Mouse (Mus musculus) CD8-positive naive resting alpha-beta T cell, adult 57 days (primary cell): ENCODE results near the gene Mpdu1. TPM values are rescaled to one million over a fixed set of nuclear protein-coding genes. Genes with fewer than 3 reads are reported as not detected.

Experiments used
- total RNA-seq: library from RNA; stranded (reverse); gene quantifications from one replicate; pipeline ENCODE4 v1.2.4, GENCODE M21; 2023

The Mpdu1 gene
- 60.5 TPM for total RNA-seq

DNA sequence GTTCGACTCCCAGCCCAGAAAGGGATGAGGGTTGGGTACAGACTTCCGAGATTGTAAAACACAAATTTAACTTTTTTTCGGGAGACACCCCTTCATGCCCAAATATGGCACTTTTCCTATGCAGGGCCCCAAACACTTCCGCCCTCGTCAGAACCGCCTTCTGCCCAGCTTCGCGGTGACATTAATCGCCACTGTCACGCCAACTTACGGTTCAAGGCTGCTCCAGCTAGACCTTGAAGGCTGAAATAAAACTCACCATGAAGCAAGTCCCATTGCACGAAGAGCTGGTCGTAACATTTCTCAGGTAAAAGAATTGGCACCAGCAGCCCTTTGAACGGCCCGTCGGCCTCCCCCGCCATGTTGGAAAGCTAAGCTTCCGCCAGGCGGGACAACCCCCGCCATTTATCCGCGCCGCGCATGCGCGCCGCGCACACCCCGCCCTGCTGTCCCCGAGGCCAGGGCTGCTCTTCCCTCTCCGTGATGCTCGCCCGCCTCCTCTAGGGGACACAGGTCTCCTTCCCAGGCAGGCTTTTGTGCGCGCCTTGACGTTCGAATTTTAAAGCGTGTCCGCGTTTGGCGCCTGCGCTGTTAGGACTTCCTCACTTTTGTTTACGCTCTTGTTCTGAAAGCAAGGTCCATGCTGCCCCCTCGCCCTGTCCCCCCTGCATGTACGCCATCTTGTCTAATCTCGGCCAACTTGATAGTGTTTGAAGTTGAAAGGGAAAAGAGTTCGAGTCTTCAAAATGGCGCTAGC lies at the start of gene Mpdu1:
Mpdu1 (minus strand) TSS at position 430 of the 754 bp plus-strand sequence.

DNA sequence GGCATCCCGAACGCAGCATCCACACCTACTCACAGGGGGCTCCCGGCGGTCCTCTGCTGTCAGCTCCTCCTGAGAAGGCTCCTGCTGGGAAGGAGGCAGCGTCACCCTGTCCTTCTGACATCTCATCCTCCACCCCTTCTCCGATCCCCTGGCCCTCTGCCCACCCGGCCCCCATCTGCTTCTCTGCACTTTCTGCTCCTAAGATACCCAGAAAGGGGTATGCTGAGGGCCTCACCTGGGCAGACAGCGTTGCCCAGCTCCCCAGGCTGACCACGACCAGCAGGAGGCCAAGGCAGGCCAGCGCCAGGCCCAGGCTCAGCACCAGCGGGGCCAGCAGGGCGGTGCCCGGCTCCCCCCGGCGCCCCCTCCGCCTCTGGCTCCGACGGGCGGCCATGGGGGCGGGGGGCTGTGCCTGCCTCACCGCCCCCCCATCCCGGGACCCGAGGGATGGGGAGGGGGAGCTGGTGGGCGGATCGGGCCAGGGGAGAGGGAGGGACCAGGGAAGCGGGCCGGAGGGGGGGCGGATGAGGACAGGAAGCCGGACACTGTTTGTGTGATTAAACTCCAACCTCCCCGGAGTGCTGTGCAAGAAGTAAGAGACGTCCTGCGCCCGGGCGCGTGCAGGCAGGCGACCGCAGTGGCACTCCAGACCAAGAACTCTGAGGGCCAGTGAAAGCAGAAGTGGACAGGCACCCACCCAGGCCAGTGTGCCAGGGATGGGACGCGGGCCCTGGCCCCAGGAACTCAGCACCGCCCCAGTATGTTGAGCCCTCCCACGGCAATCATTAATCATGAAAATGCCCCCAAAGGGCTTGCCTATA lies 33.1 kb upstream of the Mpdu1 start, which contains the start of the genes Tnfsf12 and Tnfsfm13:
Tnfsf12 (minus strand) TSS at position 489 of the 821 bp plus-strand sequence.
Tnfsfm13 (minus strand) TSS at position 738 of the 821 bp plus-strand sequence.

DNA sequence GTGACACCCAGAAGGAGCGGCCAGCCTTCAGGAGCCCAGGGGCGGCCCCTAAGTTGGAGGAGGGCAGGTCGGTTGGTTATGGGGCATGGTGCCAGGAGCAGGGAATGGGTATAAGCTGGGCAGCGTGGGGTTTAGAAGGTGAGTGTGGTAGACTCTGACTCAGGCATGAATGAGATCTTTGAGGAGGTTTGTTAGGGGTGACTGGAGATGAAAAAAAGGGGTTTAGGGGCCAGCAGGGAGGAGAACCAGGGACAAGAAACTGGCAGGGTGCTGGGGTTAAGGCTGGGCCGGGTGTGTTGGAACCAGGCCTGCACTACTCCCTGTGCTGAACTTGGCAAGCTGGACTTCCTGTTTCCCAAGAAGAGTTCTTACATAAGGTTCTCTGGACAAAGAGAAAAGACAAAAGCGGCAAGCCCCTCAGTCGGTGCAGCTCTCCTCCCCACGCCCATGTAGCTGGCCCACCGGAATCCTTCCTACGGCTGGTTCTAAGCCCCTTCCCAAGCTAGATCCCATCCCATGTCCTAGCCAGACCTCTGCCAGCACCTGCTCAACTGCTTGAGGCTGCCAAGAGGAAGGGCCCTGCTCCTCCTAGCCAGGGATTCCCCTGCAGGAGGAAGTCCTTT lies 23.2 kb upstream of the Mpdu1 start, which contains the start of gene Tnfsf13:
Tnfsf13 (minus strand) TSS at position 259 of the 623 bp plus-strand sequence.

DNA sequence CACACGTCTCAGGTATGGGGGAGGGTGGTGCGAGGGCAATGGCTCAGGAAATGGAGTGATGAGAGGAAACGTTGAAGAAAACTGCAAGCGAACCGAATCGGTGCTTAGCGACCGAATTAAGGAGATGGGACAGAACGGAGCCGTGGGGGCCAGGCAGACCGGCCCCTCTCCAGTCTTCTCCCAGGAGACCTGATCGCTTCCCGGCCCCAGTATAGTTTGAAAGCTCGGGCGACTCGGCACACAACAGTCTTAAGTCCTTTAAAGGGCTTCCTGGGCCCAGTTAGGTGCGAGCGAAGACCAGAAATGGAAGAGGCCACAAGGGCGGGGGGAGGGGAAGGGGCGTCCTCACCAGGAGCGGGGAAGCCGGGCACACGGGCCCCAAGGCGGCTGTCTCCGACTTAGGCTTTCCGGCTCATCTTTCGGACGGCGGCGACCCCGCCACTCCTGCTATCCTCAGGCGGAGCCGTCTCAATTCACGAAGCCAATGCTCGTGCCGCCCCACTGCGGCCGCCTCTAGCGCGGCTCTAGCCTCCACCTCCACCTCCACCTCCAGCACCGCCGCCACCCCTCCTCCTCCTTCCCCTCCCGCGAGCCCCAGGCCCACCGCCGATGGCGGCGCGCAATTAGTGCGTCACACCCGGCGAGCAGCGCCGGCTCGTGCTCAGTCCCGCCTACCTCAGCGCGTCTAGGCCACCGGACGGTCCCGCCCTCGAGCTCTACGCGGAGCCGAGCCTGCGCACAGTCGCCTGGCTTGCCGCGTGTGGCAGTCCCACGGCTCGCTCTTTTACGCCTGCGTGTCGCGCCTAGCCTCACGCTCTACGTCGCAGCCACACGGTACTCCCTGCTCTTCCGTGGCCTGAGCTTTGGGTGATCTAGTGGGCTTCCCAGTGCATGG lies 19.1 kb upstream of the Mpdu1 start, which contains the start of gene Senp3:
Senp3 (minus strand) TSS at position 771 of the 895 bp plus-strand sequence.

DNA sequence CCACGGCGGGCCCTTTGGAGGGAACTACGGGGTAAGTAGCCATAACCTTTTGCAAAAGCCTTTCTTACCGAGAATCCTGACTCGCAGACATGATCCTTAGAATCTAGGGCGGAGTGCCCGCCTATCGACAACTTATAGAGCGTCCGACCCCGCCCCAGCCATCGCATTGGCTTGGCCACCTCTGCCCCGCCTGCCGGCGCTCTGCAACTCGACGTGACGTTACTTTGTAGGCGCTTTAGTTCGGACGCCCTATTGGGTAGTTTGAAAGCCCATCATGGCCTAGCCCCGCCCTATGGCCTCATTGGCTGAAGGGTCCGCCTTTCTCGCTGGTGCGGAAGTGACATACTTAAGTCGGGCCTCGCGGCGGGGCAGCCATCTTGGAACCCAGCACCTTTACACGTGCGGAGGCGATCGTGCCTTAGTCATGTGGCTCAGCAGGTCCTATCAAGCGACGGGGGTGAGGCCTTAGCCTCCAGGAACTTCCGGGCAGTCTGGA lies 9.8 kb upstream of the Mpdu1 start, which contains the start of gene Eif4a1:
Eif4a1 (minus strand) TSS at position 213 of the 496 bp plus-strand sequence.

DNA sequence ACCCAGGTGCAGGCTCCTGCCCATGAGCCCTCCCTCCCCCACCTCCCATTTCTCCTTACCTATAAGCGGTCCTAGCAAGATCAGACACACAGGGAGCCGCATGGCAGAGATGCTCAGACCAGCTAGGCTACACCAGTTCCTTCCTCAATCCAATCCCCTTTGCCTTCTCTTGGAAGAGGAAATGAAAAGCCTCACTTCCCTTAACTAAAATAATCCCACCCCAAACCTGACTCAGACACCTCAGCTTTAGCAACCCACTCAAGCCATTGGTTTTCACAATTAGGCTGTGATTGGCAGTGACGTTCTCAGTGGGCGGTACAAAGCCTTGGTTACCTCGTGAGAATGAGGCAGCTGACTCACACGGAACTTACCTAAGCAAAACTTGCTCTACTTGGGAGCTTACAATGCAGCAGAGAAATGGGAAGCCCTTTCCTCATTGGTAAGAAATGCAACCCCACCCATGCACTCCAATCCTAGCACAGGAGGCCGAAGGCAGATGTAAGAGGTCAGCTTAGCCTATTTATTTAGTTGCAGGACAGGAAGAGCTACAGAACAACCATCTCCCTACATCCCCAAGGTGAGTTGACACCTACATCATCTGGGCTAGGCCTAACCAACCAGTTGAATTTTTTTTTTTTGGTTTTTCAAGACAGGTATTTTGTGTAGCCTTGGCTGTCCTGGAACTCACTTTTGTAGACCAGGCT lies 3.7 kb upstream of the Mpdu1 start, which contains the start of gene Cd68:
Cd68 (minus strand) TSS at position 193 of the 704 bp plus-strand sequence.

DNA sequence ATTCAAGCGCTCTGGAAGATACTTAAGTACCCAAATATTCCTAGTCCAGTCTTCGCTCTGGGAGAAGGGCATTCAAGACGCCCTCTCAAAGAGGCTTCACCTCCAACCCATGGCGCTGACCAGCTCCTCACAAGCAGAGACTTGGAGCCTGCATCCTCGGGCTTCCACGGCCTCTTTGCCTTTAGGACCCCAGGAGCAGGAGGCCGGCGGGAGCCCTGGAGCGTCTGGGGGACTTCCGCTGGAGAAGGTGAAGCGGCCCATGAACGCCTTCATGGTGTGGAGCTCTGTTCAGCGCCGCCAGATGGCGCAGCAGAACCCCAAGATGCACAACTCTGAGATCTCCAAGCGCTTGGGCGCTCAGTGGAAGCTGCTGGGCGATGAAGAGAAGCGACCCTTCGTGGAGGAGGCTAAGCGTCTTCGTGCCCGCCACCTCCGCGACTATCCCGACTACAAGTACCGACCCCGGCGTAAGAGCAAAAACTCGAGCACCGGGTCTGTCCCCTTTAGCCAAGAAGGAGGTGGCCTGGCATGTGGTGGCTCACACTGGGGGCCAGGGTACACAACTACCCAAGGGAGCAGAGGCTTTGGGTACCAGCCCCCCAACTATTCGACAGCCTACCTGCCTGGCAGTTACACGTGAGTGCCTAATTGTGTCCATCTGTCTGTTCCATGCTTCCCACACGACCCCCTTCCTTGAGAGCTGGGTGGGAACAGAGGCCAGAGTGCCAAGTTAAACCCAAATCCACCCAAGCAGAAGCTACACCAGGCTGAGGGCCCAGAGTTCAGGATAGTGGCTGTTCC lies 7.0 kb downstream of the Mpdu1 start, which contains the start of gene Sox15:
Sox15 (plus strand) TSS at position 51 of the 801 bp plus-strand sequence.

DNA sequence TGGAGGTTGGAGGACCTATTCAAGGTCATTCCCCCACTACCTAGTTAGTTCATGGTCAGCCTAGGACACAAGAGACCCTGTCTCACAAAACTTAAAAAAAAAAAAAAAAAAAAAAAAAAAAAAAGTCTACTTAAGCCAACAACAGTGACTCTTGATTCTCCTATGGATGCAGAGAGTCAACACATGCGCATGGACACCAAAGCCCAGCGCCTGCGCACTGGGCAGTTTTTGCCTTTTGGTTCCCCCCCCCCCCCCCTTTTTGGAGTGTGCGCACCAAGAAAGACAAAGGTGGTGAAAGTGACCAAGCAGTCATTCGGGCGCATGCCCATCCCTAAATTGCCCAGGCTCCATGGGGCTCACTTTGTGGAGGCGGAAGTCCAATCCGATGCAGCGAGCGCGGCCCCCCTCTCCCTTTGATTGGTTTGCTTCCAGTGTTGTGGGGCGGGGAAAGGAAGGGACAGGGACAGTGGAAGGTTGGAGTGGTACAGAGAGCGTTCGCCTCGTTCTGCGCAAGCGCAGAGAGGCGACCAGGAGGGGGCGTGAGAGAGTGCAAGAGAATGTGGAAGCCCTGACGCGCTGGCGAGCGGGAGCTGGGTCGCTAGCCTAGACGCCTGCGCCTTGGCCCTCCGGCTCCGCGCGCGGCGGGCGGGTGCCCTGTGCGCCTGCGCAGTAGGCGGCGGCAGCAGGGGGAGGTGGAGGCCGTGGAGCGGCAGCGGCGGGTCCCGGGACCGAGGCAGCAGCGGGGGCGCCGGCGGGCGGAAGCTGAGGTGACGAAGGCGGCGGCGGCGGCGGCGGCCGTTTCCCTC lies 30.0 kb downstream of the Mpdu1 start, which contains the start of gene Fxr2:
Fxr2 (plus strand) TSS at position 707 of the 806 bp plus-strand sequence.

DNA sequence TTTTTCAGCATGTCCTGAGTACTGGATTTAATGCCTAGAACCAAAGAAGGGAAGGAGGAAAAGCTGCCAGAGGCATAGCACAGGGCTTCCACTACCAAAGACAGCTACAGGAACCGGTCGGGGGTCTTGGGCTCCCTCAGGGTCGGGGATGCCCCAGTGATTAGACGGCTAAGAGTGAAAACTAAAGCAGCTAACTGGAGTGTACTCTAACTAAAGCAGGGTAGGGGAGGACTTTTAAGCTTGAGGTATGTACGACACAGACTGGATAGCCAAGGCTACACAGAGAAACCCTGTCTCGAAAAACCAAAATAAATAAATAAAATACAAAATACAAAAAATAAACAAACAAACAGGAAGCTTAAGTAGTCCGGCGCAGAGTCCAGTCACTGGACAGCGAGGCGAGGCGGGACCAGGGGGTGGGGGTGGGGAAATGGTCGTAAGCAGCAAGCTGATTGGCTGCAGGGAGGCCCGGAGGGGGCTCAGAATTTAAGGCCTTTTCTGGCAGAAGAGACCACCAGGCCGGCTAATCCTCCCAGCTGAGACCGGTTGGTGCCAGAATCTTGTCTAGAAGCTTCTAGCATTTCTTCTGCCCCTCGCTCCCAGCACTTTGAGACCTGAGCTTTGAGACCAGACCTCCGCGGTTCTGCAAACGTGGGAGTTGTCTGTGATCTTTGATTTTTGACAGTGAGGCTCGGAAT lies 40.7 kb downstream of the Mpdu1 start, which contains the start of gene Sat2:
Sat2 (plus strand) TSS at position 454 of the 698 bp plus-strand sequence.

DNA sequence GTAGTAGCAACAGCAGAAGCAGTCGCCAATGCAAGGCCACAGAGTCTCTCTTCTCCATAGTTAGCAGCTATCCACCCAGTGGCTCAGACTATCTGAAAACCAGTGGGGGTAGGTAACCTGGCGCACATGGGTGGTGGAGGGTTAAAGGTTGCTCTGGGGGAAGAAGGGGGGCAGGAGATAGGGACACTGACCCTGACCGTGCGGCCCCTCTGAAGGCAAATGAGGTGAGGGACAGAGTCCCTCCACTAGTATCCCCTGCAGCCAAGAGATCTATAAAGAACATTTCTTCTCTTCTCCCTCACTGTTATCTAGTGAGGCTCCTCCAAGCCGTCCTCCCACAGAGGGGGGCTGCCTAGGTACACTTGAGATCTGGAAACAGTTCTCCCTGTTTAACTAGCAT lies 44.6 kb downstream of the Mpdu1 start, which contains the start of gene Shbg:
Shbg (minus strand) TSS at position 101 of the 400 bp plus-strand sequence.

Other genes with a start within 250 kb of the Mpdu1 start
- gene Kdm6b, start 249.0 kb downstream of the Mpdu1 start, total RNA-seq, result 156 TPM
- 0.09 TPM for gene Dnah2, start 113.5 kb downstream of the Mpdu1 start, total RNA-seq
- gene Efnb3, start 102.4 kb downstream of the Mpdu1 start, total RNA-seq, result 0.46 TPM
- gene Wrap53, start 82.4 kb downstream of the Mpdu1 start, total RNA-seq, result 11.6 TPM
- gene Trp53, start 82.3 kb downstream of the Mpdu1 start, total RNA-seq, result 157 TPM
- gene Atp1b2, start 56.7 kb downstream of the Mpdu1 start, total RNA-seq, result 0.21 TPM
- not detected for gene Shbg, start 44.7 kb downstream of the Mpdu1 start, total RNA-seq
- gene Sat2, start 40.6 kb downstream of the Mpdu1 start, total RNA-seq, result not detected
- gene Fxr2, start 29.7 kb downstream of the Mpdu1 start, total RNA-seq, result 68.8 TPM
- not detected for gene Sox15, start 7.3 kb downstream of the Mpdu1 start, total RNA-seq
- gene Cd68, start 3.5 kb upstream of the Mpdu1 start, total RNA-seq, result 7.5 TPM
- gene Eif4a1, start 9.8 kb upstream of the Mpdu1 start, total RNA-seq, result 892 TPM
- gene Senp3, start 19.4 kb upstream of the Mpdu1 start, total RNA-seq, result 129 TPM
- not detected for gene Tnfsf13, start 23.1 kb upstream of the Mpdu1 start, total RNA-seq
- not detected for gene Tnfsf12, start 33.2 kb upstream of the Mpdu1 start, total RNA-seq
- not detected for gene Tnfsfm13, start 33.5 kb upstream of the Mpdu1 start, total RNA-seq
- 188 TPM for gene Polr2a, start 96.0 kb upstream of the Mpdu1 start, total RNA-seq
- gene Slc35g3, start 99.3 kb upstream of the Mpdu1 start, total RNA-seq, result not detected
- 52.4 TPM for gene Zbtb4, start 103.3 kb upstream of the Mpdu1 start, total RNA-seq
- 3.1 TPM for gene Chrnb1, start 133.3 kb upstream of the Mpdu1 start, total RNA-seq
- not detected for gene Fgf11, start 139.2 kb upstream of the Mpdu1 start, total RNA-seq
- not detected for gene Tmem102, start 143.0 kb upstream of the Mpdu1 start, total RNA-seq
- not detected for gene Gm39566, start 152.7 kb upstream of the Mpdu1 start, total RNA-seq
- gene Spem2, start 155.8 kb upstream of the Mpdu1 start, total RNA-seq, result not detected
- gene Spem1, start 159.5 kb upstream of the Mpdu1 start, total RNA-seq, result not detected
- gene Nlgn2, start 175.1 kb upstream of the Mpdu1 start, total RNA-seq, result 0.49 TPM
- gene Tmem256, start 175.9 kb upstream of the Mpdu1 start, total RNA-seq, result 20.8 TPM
- gene Plscr3, start 183.7 kb upstream of the Mpdu1 start, total RNA-seq, result 18.2 TPM
- gene Tnk1, start 196.1 kb upstream of the Mpdu1 start, total RNA-seq, result not detected
- not detected for gene Tmem95, start 215.4 kb upstream of the Mpdu1 start, total RNA-seq
- gene Kctd11, start 218.8 kb upstream of the Mpdu1 start, total RNA-seq, result 1.0 TPM
- gene Acap1, start 232.9 kb upstream of the Mpdu1 start, total RNA-seq, result 435 TPM
- 2.8 TPM for gene 2810408A11Rik, start 238.3 kb upstream of the Mpdu1 start, total RNA-seq
- gene Neurl4, start 238.4 kb upstream of the Mpdu1 start, total RNA-seq, result 44.9 TPM